Mouse (Mus musculus): Measurements from ENCODE around the gene Ssh3. TPM values are rescaled to one million over a fixed set of nuclear protein-coding genes. Genes with fewer than 3 reads are reported as not detected.
A peak's percentile ranks its signal among the peaks of the same experiment; 100 is the strongest.

Gene Ssh3
- total RNA-seq, 2 experiments from 2014 or later, result 57.5 to 58.7 TPM

DNA sequence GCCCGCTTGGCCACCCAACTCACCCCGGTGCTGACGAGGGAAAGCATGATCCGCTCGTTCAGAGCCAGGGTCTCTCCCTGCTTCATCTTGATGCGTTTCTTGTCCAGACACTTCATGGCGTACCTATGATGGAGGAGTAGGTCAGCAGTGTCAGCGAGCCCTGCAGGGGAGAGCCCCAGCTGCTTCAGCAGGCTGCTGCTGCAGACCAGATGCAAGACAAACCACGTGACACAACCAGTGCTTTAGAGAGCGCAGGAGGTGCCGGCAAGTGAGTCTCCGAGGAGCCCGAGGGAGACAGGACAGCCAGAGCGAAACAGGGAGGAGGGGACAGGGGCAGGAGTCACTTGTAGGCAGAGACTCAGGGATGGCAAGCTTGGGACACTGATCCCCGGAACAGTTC lies 21.8 kb upstream of the Ssh3 start:
- Histone ChIP-seq H3K27ac (no peak overlapping the region), H3K4me3 (no peak overlapping the region)
- DNase-seq (ENCODE audit: low spot score in 2 of 2), result no peak
- no peak for TF ChIP-seq CTCF (conservative IDR thresholded peaks at IDR 0.05)

DNA sequence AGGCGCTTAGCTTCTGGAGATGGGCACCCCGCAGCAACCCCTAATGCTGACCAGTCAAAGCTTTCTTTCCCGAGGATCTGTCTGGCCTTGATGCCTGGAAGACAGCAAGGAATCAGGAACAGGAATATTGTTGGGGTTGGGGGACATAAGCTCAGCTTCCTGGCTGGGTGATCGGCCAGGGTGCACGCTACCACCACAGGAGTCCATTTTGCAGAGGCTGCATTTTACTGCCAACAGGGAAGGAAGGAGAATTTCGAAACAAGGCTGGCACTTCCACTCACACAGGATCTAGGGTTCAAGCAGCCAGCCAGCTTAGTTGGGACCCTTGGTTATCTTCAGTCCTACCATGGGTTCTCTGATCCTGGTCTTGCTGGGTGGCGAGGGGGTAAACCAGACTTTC lies 14.7 kb upstream of the Ssh3 start:
- Histone ChIP-seq H3K4me3 (peak overlapping the region; percentile 89), H3K27ac (peak overlapping the region; percentile 91)
- no peak for TF ChIP-seq CTCF (conservative IDR thresholded peaks at IDR 0.05)
- DNase-seq (ENCODE audit: low spot score in 2 of 2), result no peak

- peak; percentile 87 for TF ChIP-seq CTCF (conservative IDR thresholded peaks at IDR 0.05)
- H3K4me3 ChIP-seq, result peak within 1 kb of the TSS; percentile 89
These were observed 14.0 kb upstream of the Ssh3 start, which contains the start of gene Ankrd13d for GRCm38 (mm10) chr19:4282898-4283553. TSS of gene Ankrd13d (minus strand) at chr19:4283137.

GRCm38 (mm10) chr19:4280425-4280824 lies 11.4 kb upstream of the Ssh3 start:
- no peak overlapping the region for H3K27ac ChIP-seq
- TF ChIP-seq CTCF (conservative IDR thresholded peaks at IDR 0.05), result no peak

More at GRCm38 (mm10) chr19:4282898-4283553, 14.0 kb upstream of the Ssh3 start, which contains the start of gene Ankrd13d:
- H3K27ac ChIP-seq, result peak within 1 kb of the TSS; percentile 91
- DNase-seq (ENCODE audit: low spot score in 2 of 2), result peak; percentile 89 to 95

DNA sequence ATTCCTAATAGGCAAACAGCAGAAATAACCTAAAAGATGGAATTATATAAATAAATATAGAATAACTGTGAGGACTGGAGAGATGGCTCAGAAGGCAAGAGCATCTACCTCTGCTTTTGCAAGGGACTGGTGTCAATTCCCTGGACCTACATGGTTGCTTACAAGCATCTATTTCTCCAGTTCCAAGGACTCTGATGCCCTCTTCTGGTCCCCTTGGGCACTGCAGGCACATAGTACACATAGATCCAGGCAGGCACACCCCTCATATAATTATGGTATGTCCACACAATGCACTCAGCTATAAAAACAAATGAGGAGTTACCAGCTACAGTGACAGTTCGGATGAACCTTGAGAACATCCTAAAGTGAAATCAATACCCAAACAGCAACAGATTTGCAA lies 10.5 kb upstream of the Ssh3 start:
- Histone ChIP-seq H3K27ac (no peak overlapping the region), H3K4me3 (no peak overlapping the region)
- DNase-seq (ENCODE audit: low spot score in 2 of 2), result no peak
- TF ChIP-seq CTCF (conservative IDR thresholded peaks at IDR 0.05), result peak; percentile 65

More at GRCm38 (mm10) chr19:4280425-4280824, 11.4 kb upstream of the Ssh3 start:
- no peak overlapping the region for H3K4me3 ChIP-seq
- no peak for DNase-seq (ENCODE audit: low spot score in 2 of 2)

DNA sequence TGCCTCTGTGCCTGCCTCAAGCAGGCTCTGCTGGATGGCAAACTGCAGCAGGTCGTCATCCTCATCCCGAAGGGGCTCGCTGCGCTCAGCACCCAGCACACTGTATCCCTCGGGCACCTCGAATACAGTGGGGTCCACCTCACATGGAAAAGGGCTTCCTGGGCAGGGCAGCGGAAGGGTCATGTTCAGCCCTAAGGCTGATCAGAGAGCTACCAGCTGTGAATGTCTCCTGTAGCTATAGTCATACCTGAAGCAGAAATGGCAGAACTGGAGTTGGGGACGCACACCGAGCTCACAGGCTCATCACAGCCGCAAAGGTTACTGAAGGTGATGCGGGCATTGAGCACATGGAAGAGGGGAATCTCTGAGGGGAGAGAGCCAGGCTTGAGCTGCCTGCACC lies 2.0 kb upstream of the Ssh3 start:
- Histone ChIP-seq H3K4me3 (no peak overlapping the region), H3K27ac (no peak overlapping the region)
- TF ChIP-seq CTCF (conservative IDR thresholded peaks at IDR 0.05), result no peak
- no peak for DNase-seq (ENCODE audit: low spot score in 2 of 2)

DNA sequence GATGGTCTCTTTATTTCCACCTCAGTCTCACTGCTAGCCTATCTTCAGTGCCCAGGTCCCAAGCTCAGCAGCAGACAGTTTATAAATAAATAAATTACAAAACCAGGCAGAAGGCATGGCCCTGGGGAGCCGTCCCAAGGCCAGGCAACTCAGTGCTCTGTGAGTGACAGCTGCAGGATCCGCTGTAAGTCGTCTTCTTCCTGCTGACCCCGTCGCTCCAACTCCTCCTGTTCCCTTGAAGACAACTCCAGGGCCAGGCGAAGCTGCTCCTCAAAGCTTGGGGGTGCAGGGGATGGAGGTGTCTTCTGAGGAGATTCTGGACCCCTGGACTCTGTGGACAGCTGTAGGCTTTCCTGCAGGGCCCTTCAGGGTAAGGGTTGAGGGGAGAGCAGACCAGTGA lies 1.2 kb upstream of the Ssh3 start:
- no peak overlapping the region for H3K4me3 ChIP-seq
- no peak overlapping the region for H3K27ac ChIP-seq
- TF ChIP-seq CTCF (conservative IDR thresholded peaks at IDR 0.05), result no peak
- DNase-seq (ENCODE audit: low spot score in 2 of 2), result no peak

DNA sequence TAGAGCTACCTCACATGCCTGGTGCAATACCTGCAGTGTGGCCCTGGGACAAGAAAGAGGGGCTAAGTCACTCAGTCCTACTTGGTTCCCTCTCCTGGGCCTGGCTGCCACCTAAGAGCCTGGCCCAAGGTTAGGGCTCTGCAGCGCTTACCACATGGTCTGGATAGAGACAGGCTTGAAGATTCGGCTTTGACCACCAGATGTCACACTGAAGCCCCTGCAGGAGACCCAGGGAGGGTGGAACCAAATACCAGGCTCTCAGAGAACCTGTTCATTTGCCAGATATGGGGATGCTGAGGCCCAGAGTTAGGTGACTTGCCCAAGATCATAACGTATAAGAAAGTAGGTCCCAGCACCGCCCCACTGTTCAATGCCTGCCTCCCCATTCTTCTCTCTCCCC lies 3.0 kb downstream of the Ssh3 start:
- no peak for DNase-seq (ENCODE audit: low spot score in 2 of 2)
- Histone ChIP-seq H3K27ac (no peak overlapping the region), H3K4me3 (no peak overlapping the region)
- TF ChIP-seq CTCF (conservative IDR thresholded peaks at IDR 0.05), result peak; percentile 30

- Histone ChIP-seq H3K4me3 (no peak overlapping the region), H3K27ac (no peak overlapping the region)
- no peak for DNase-seq (ENCODE audit: low spot score in 2 of 2)
- TF ChIP-seq CTCF (conservative IDR thresholded peaks at IDR 0.05), result no peak
These were observed 4.7 kb downstream of the Ssh3 start for GRCm38 (mm10) chr19:4264171-4264780.

- H3K27ac ChIP-seq, result no peak overlapping the region
These were observed 5.3 kb downstream of the Ssh3 start for GRCm38 (mm10) chr19:4263702-4264101.

DNA sequence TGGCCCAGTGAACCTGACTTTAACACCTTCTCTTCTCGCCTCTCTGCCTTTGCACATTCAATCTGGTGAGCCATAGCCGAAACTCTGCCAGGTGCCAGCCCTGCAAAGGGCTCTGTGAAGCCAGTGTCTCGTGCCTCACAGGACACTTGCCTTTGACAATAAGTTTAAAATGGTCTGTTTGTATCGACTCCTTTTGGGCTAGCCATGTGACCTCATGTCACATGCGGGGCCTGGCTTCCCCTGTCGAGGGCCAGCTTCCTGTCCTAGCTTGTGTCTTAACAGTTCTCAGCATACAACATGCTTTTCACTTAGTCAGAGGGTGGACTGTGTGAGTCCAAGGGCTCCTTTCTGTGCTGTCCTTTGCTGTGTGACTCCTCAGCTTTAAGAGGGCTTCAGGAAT lies 6.2 kb downstream of the Ssh3 start:
- no peak overlapping the region for H3K4me3 ChIP-seq
- TF ChIP-seq CTCF (conservative IDR thresholded peaks at IDR 0.05), result no peak
- no peak for DNase-seq (ENCODE audit: low spot score in 2 of 2)
- H3K27ac ChIP-seq, result no peak overlapping the region

More at GRCm38 (mm10) chr19:4263702-4264101, 5.3 kb downstream of the Ssh3 start:
- no peak for TF ChIP-seq CTCF (conservative IDR thresholded peaks at IDR 0.05)
- H3K4me3 ChIP-seq, result no peak overlapping the region
- DNase-seq (ENCODE audit: low spot score in 2 of 2), result no peak

DNA sequence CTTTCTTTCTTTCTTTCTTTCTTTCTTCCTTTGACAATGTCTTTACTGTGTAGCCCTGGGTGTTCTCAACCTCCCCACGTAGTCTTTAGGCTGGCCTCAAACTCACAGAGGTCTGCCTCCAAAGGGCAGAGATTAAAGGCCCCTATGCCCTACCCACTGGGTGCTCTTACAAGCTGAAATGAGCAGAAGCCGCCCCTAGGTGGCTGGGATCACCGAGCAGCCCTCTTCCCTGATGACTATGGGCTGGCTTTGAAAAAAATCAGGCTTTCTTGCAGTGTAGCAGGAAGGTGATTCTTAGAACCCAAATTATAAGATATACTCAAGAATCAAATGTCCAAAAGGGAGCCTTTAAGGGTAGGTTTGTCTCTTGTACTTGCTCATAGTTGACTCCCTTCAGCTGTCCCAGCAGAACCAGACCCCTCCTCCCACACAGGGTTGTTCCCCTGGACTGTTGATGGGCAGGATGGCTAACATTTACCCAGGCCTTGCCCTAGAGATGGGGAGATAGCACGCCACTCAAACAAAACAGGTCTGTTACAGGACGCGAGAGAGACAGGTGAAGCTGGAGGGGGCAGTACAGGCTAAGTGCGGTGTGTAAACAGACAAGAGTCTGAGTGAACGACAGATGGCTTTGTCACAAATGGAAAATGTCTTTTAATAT lies 7.8 kb downstream of the Ssh3 start:
- peak; percentile 57 for TF ChIP-seq CTCF (conservative IDR thresholded peaks at IDR 0.05)
- no peak for DNase-seq (ENCODE audit: low spot score in 2 of 2)
- Histone ChIP-seq H3K4me3 (no peak overlapping the region), H3K27ac (no peak overlapping the region)

GRCm38 (mm10) chr19:4257897-4258252 lies 11.1 kb downstream of the Ssh3 start:
- Histone ChIP-seq H3K27ac (peak overlapping the region; percentile 87), H3K4me3 (peak overlapping the region; percentile 91)
- DNase-seq (ENCODE audit: low spot score in 2 of 2), result no peak
- no peak for TF ChIP-seq CTCF (conservative IDR thresholded peaks at IDR 0.05)

Measured in layer of hippocampus, adult 2 months (tissue).